Mouse (Mus musculus) MEL (cell line): Measurements from ENCODE around the gene Zfp488. TPM values are rescaled to one million over a fixed set of nuclear protein-coding genes. Genes with fewer than 3 reads are reported as not detected.

Source experiments
- DNase-seq: peaks from one replicate; pipeline ENCODE4 v3.0.0; 2011; ENCODE audit warnings: low read depth, low spot score
- H3K27ac ChIP-seq: 2 replicates; pipeline ENCODE4 v1.5.1; 2012; ENCODE audit warnings: low read depth, mild to moderate bottlenecking, control low read depth, low read length, moderate library complexity; ENCODE audit not compliant: control insufficient read depth
- H3K27me3 ChIP-seq, 2 experiments: fragments of 150-350 bp in 1 of 2; sonication (generic) in 1 of 2; 2 replicates each; pipeline ENCODE4 v1.6.1; 2012; ENCODE audit warnings: low read length in 2 of 2, mild to moderate bottlenecking in 2 of 2, improper control_type of control experiment in 1 of 2, moderate library complexity in 1 of 2; ENCODE audit not compliant: insufficient read depth in 2 of 2, control insufficient read depth in 1 of 2
- H3K36me3 ChIP-seq, 2 experiments: 2 replicates each; pipeline ENCODE4 v1.6.1; 2012 to 2014; ENCODE audit warnings: low read length in 2 of 2, improper control_type of control experiment in 1 of 2, inconsistent platforms in 1 of 2, mild to moderate bottlenecking in 1 of 2; ENCODE audit not compliant: insufficient read depth in 2 of 2, control insufficient read depth in 1 of 2
- H3K4me1 ChIP-seq, 2 experiments: fragments of 150-350 bp in 1 of 2; sonication (generic) in 1 of 2; 2 replicates each; pipeline ENCODE4 v1.6.1; 2012; ENCODE audit warnings: low read length in 2 of 2, improper control_type of control experiment in 1 of 2, mild to moderate bottlenecking in 1 of 2; ENCODE audit not compliant: insufficient read depth in 2 of 2, control insufficient read depth in 1 of 2
- H3K4me3 ChIP-seq, 2 experiments: fragments of 150-350 bp in 1 of 2; sonication (generic) in 1 of 2; 2 replicates each; pipeline ENCODE4 v1.5.1; 2012; ENCODE audit warnings: low read depth in 2 of 2, low read length in 2 of 2, mild to moderate bottlenecking in 2 of 2, moderate library complexity in 2 of 2, control low read depth in 1 of 2, improper control_type of control experiment in 1 of 2; ENCODE audit not compliant: control insufficient read depth in 1 of 2, insufficient read depth in 1 of 2
- H3K79me2 ChIP-seq: 2 replicates; pipeline ENCODE4 v1.6.1; 2012; ENCODE audit warnings: mild to moderate bottlenecking, low read length, moderate library complexity; ENCODE audit not compliant: control insufficient read depth, poor library complexity, insufficient read depth
- H3K9ac ChIP-seq: 2 replicates; pipeline ENCODE4 v1.6.1; 2012; ENCODE audit warnings: low read depth, mild to moderate bottlenecking, control low read depth, low read length, moderate library complexity; ENCODE audit not compliant: control insufficient read depth, poor library complexity, severe bottlenecking
- H3K9me3 ChIP-seq: fragments of 150-350 bp; sonication (generic); replicated peaks from 2 replicates; pipeline ENCODE4 v1.6.1; 2012; ENCODE audit warnings: mild to moderate bottlenecking, low read length, improper control_type of control experiment, moderate library complexity; ENCODE audit not compliant: insufficient read depth
- BHLHE40 ChIP-seq: IDR thresholded peaks from 2 replicates; pipeline ENCODE4 v1.6.1; 2012; ENCODE audit warnings: low read depth, mild to moderate bottlenecking, inconsistent platforms, low read length, improper control_type of control experiment, borderline replicate concordance
- CHD1 ChIP-seq: IDR thresholded peaks from 2 replicates; pipeline ENCODE4 v1.6.1; 2012; ENCODE audit warnings: low read depth, mild to moderate bottlenecking, inconsistent platforms, low read length, improper control_type of control experiment
- E2F4 ChIP-seq: IDR thresholded peaks from 2 replicates; pipeline ENCODE4 v1.6.1; 2011; ENCODE audit warnings: low read depth, low read length, improper control_type of control experiment, borderline replicate concordance
- ELF1 ChIP-seq: IDR thresholded peaks from 2 replicates; pipeline ENCODE4 v1.6.1; 2014; ENCODE audit warnings: low read depth, mild to moderate bottlenecking, inconsistent platforms, low read length, improper control_type of control experiment, moderate library complexity
- EP300 ChIP-seq, 2 experiments: IDR thresholded peaks; 2 replicates each; pipeline ENCODE4 v1.6.1; 2011; ENCODE audit warnings: improper control_type of control experiment in 2 of 2, low read length in 2 of 2, low read depth in 1 of 2, mild to moderate bottlenecking in 1 of 2
- ETS1 ChIP-seq: IDR thresholded peaks from 2 replicates; pipeline ENCODE4 v1.6.1; 2012; ENCODE audit warnings: low read depth, mild to moderate bottlenecking, inconsistent platforms, low read length, improper control_type of control experiment, moderate library complexity
- GABPA ChIP-seq: IDR thresholded peaks from 2 replicates; pipeline ENCODE4 v1.6.1; 2012; ENCODE audit warnings: low read depth, mild to moderate bottlenecking, inconsistent platforms, low read length, improper control_type of control experiment, moderate library complexity
- GATA1 ChIP-seq: IDR thresholded peaks from 2 replicates; pipeline ENCODE4 v1.6.1; 2011; ENCODE audit warnings: low read depth, low read length, improper control_type of control experiment
- HCFC1 ChIP-seq: IDR thresholded peaks from 2 replicates; pipeline ENCODE4 v1.6.1; 2012; ENCODE audit warnings: low read depth, mild to moderate bottlenecking, inconsistent platforms, low read length, improper control_type of control experiment, moderate library complexity
- JUND ChIP-seq: IDR thresholded peaks from 2 replicates; pipeline ENCODE4 v1.6.1; 2011; ENCODE audit warnings: low read depth, mild to moderate bottlenecking, improper control_type of control experiment, low read length
- MAFK ChIP-seq: IDR thresholded peaks from 2 replicates; pipeline ENCODE4 v1.6.1; 2011; ENCODE audit warnings: low read depth, mild to moderate bottlenecking, low read length, improper control_type of control experiment, borderline replicate concordance
- MXI1 ChIP-seq: IDR thresholded peaks from 2 replicates; pipeline ENCODE4 v1.6.1; 2011; ENCODE audit warnings: mild to moderate bottlenecking, low read depth, low read length, improper control_type of control experiment
- MYC ChIP-seq: IDR thresholded peaks from 2 replicates; pipeline ENCODE4 v1.6.1; 2011; ENCODE audit warnings: low read depth, mild to moderate bottlenecking, low read length, improper control_type of control experiment, moderate library complexity
- NELFE ChIP-seq: IDR thresholded peaks from 2 replicates; pipeline ENCODE4 v1.6.1; 2011; ENCODE audit warnings: low read depth, low read length, improper control_type of control experiment
- NRF1 ChIP-seq: IDR thresholded peaks from 2 replicates; pipeline ENCODE4 v1.6.1; 2014; ENCODE audit warnings: low read depth, mild to moderate bottlenecking, inconsistent platforms, low read length, improper control_type of control experiment, moderate library complexity; ENCODE audit not compliant: poor library complexity, insufficient read depth, severe bottlenecking
- POLR2AphosphoS2 ChIP-seq: IDR thresholded peaks from 2 replicates; pipeline ENCODE4 v1.6.1; 2011; ENCODE audit warnings: low read length, improper control_type of control experiment
- RAD21 ChIP-seq: IDR thresholded peaks from 2 replicates; pipeline ENCODE4 v1.6.1; 2011; ENCODE audit warnings: mild to moderate bottlenecking, low read depth, low read length, improper control_type of control experiment
- TBP ChIP-seq: IDR thresholded peaks from 2 replicates; pipeline ENCODE4 v1.8.0; 2011; ENCODE audit warnings: low read depth, low read length, improper control_type of control experiment
- TCF12 ChIP-seq: IDR thresholded peaks from 2 replicates; pipeline ENCODE4 v1.6.1; 2014; ENCODE audit warnings: low read depth, mild to moderate bottlenecking, inconsistent platforms, low read length, improper control_type of control experiment, moderate library complexity
- UBTF ChIP-seq: IDR thresholded peaks from 2 replicates; pipeline ENCODE4 v1.6.1; 2012; ENCODE audit warnings: low read depth, mild to moderate bottlenecking, inconsistent platforms, low read length, improper control_type of control experiment, moderate library complexity, borderline replicate concordance; ENCODE audit not compliant: insufficient read depth
- USF1 ChIP-seq: IDR thresholded peaks from 2 replicates; pipeline ENCODE4 v1.6.1; 2014; ENCODE audit warnings: low read depth, mild to moderate bottlenecking, inconsistent platforms, low read length, improper control_type of control experiment, moderate library complexity
- ZKSCAN1 ChIP-seq: IDR thresholded peaks from 2 replicates; pipeline ENCODE4 v1.6.1; 2012; ENCODE audit warnings: low read depth, mild to moderate bottlenecking, inconsistent platforms, low read length, improper control_type of control experiment, moderate library complexity
- ZMIZ1 ChIP-seq: IDR thresholded peaks from 2 replicates; pipeline ENCODE4 v1.6.1; 2012; ENCODE audit warnings: low read depth, mild to moderate bottlenecking, inconsistent platforms, low read length, improper control_type of control experiment, moderate library complexity
- ZNF384 ChIP-seq: IDR thresholded peaks from 2 replicates; pipeline ENCODE4 v1.6.1; 2012; ENCODE audit warnings: low read depth, mild to moderate bottlenecking, inconsistent platforms, low read length, improper control_type of control experiment
- polyA plus RNA-seq, 2 experiments: library from polyadenylated mRNA; stranded (reverse) in 1 of 2; unstranded in 1 of 2; fragments of >175 nt in 1 of 2; fragments of >200 nt in 1 of 2; gene quantifications; 2 replicates each; pipeline versions ENCODE4 v1.2.1 to v1.2.4; 2012; ENCODE audit warnings: low replicate concordance in 2 of 2, low read depth in 1 of 2; ENCODE audit not compliant: insufficient read length in 2 of 2, insufficient read depth in 1 of 2, missing spikeins in 1 of 2
- total RNA-seq: library from RNA; depleted of rRNA; stranded (reverse); fragments of 300-350 nt; gene quantifications from 2 replicates; pipeline ENCODE4 v1.2.3, GENCODE M21; 2012

Gene Zfp488
- total and polyA plus RNA-seq, 3 experiments, result not detected

GRCm38 (mm10) chr14:33997427-33997826 lies 18.9 kb upstream of the Zfp488 start:
- Histone ChIP-seq H3K27me3 (no peaks in the 10 kb centered on the region), H3K9me3 (no peaks in the 10 kb centered on the region), H3K79me2 (no peaks in the 10 kb centered on the region), H3K9ac (no peak overlapping the region), H3K4me3 (no peak overlapping the region), H3K4me1 (no peaks in the 10 kb centered on the region), H3K27ac (no peak overlapping the region), H3K36me3 (no peaks in the 10 kb centered on the region)
- TF ChIP-seq GABPA (no peak), TCF12 (no peak), E2F4 (no peak), ELF1 (no peak), MYC (no peak), UBTF (no peak), ZNF384 (no peak), MAFK (no peak), GATA1 (no peak), BHLHE40 (no peak), ZKSCAN1 (no peak), MXI1 (no peak), NRF1 (no peak), NELFE (no peak), EP300 (IDR thresholded peaks at IDR 0.05; ENCODE audit: low read depth in 1 of 2, low read length in 2 of 2) (no peak), ETS1 (no peak)
- DNase-seq, result no peak

GRCm38 (mm10) chr14:33993521-33994289 lies 15.1 kb upstream of the Zfp488 start:
- Histone ChIP-seq H3K79me2 (no peaks in the 10 kb centered on the region), H3K9ac (no peak overlapping the region), H3K4me1 (no peaks in the 10 kb centered on the region), H3K4me3 (no peak overlapping the region), H3K27me3 (no peaks in the 10 kb centered on the region), H3K9me3 (no peaks in the 10 kb centered on the region), H3K27ac (no peak overlapping the region), H3K36me3 (no peaks in the 10 kb centered on the region)
- DNase-seq, result no peak
- TF ChIP-seq NRF1 (no peak), CHD1 (no peak), POLR2AphosphoS2 (no peak), RAD21 (no peak), ETS1 (no peak), ZMIZ1 (no peak), GATA1 (no peak), USF1 (no peak), TBP (no peak), E2F4 (no peak), MAFK (no peak), HCFC1 (no peak), MXI1 (no peak), BHLHE40 (no peak), MYC (no peak), ZKSCAN1 (no peak), JUND (no peak)
